Mouse (Mus musculus): ENCODE measurements around the gene Rasa3. TPM values are rescaled to one million over a fixed set of nuclear protein-coding genes. Genes with fewer than 3 reads are reported as not detected.
A peak's percentile ranks its signal among the peaks of the same experiment; 100 is the strongest.

Rasa3 gene
- total RNA-seq, 1 experiment from 2014 or later: 276 TPM

- ATAC-seq (replicated peaks; ENCODE audit: insufficient number of reproducible peaks, low FRiP score, low TSS enrichment, poor library complexity, severe bottlenecking): no peak
Observed at GRCm38 (mm10) chr8:13597777-13598176, 79.6 kb downstream of the Rasa3 start.

- ATAC-seq (replicated peaks; ENCODE audit: insufficient number of reproducible peaks, low FRiP score, low TSS enrichment, poor library complexity, severe bottlenecking): no peak
Observed at GRCm38 (mm10) chr8:13595861-13596260, 81.5 kb downstream of the Rasa3 start.

GRCm38 (mm10) chr8:13594884-13595323, 82.5 kb downstream of the Rasa3 start:
- ATAC-seq (replicated peaks; ENCODE audit: insufficient number of reproducible peaks, low FRiP score, low TSS enrichment, poor library complexity, severe bottlenecking): peak; percentile 83

GRCm38 (mm10) chr8:13593340-13593739, 84.1 kb downstream of the Rasa3 start:
- no peak for ATAC-seq (replicated peaks; ENCODE audit: insufficient number of reproducible peaks, low FRiP score, low TSS enrichment, poor library complexity, severe bottlenecking)

- ATAC-seq (replicated peaks; ENCODE audit: insufficient number of reproducible peaks, low FRiP score, low TSS enrichment, poor library complexity, severe bottlenecking): no peak
Observed at GRCm38 (mm10) chr8:13591246-13591645, 86.2 kb downstream of the Rasa3 start.

GRCm38 (mm10) chr8:13589071-13589470, 88.3 kb downstream of the Rasa3 start:
- ATAC-seq (replicated peaks; ENCODE audit: insufficient number of reproducible peaks, low FRiP score, low TSS enrichment, poor library complexity, severe bottlenecking): no peak

- ATAC-seq (replicated peaks; ENCODE audit: insufficient number of reproducible peaks, low FRiP score, low TSS enrichment, poor library complexity, severe bottlenecking): no peak
Observed at GRCm38 (mm10) chr8:13584652-13585051, 92.8 kb downstream of the Rasa3 start.

GRCm38 (mm10) chr8:13577869-13578268, 99.5 kb downstream of the Rasa3 start:
- ATAC-seq (replicated peaks; ENCODE audit: insufficient number of reproducible peaks, low FRiP score, low TSS enrichment, poor library complexity, severe bottlenecking): no peak

GRCm38 (mm10) chr8:13571999-13572398, 105.4 kb downstream of the Rasa3 start:
- ATAC-seq (replicated peaks; ENCODE audit: insufficient number of reproducible peaks, low FRiP score, low TSS enrichment, poor library complexity, severe bottlenecking): no peak

GRCm38 (mm10) chr8:13562118-13562517, 115.3 kb downstream of the Rasa3 start, which contains the start of gene 1700029H14Rik:
Gene 1700029H14Rik, minus strand, starts transcription at chr8:13562461.
- 0 out of 2 replicates have a peak, but pooled peaks have one; percentile 16 for ATAC-seq (replicated peaks; ENCODE audit: insufficient number of reproducible peaks, low FRiP score, low TSS enrichment, poor library complexity, severe bottlenecking)

GRCm38 (mm10) chr8:13557526-13557925, 119.9 kb downstream of the Rasa3 start:
- ATAC-seq (replicated peaks; ENCODE audit: insufficient number of reproducible peaks, low FRiP score, low TSS enrichment, poor library complexity, severe bottlenecking): no peak

- no peak for ATAC-seq (replicated peaks; ENCODE audit: insufficient number of reproducible peaks, low FRiP score, low TSS enrichment, poor library complexity, severe bottlenecking)
Observed at GRCm38 (mm10) chr8:13551574-13551830, 125.9 kb downstream of the Rasa3 start.

- peak; percentile 78 for ATAC-seq (replicated peaks; ENCODE audit: insufficient number of reproducible peaks, low FRiP score, low TSS enrichment, poor library complexity, severe bottlenecking)
Observed at GRCm38 (mm10) chr8:13550718-13551573, 126.5 kb downstream of the Rasa3 start.

- no peak for ATAC-seq (replicated peaks; ENCODE audit: insufficient number of reproducible peaks, low FRiP score, low TSS enrichment, poor library complexity, severe bottlenecking)
Observed at GRCm38 (mm10) chr8:13548831-13549230, 128.6 kb downstream of the Rasa3 start.

GRCm38 (mm10) chr8:13548235-13548634, 129.2 kb downstream of the Rasa3 start:
- no peak for ATAC-seq (replicated peaks; ENCODE audit: insufficient number of reproducible peaks, low FRiP score, low TSS enrichment, poor library complexity, severe bottlenecking)

GRCm38 (mm10) chr8:13546421-13546820, 131.0 kb downstream of the Rasa3 start:
- no peak for ATAC-seq (replicated peaks; ENCODE audit: insufficient number of reproducible peaks, low FRiP score, low TSS enrichment, poor library complexity, severe bottlenecking)

GRCm38 (mm10) chr8:13541526-13541925, 135.9 kb downstream of the Rasa3 start:
- no peak for ATAC-seq (replicated peaks; ENCODE audit: insufficient number of reproducible peaks, low FRiP score, low TSS enrichment, poor library complexity, severe bottlenecking)

- ATAC-seq (replicated peaks; ENCODE audit: insufficient number of reproducible peaks, low FRiP score, low TSS enrichment, poor library complexity, severe bottlenecking): no peak
Observed at GRCm38 (mm10) chr8:13540122-13540521, 137.3 kb downstream of the Rasa3 start.

- no peak for ATAC-seq (replicated peaks; ENCODE audit: insufficient number of reproducible peaks, low FRiP score, low TSS enrichment, poor library complexity, severe bottlenecking)
Observed at GRCm38 (mm10) chr8:13538821-13539220, 138.6 kb downstream of the Rasa3 start.

- ATAC-seq (replicated peaks; ENCODE audit: insufficient number of reproducible peaks, low FRiP score, low TSS enrichment, poor library complexity, severe bottlenecking): no peak
Observed at GRCm38 (mm10) chr8:13537102-13537501, 140.3 kb downstream of the Rasa3 start.

Data from monocyte, adult 5-6 weeks (primary cell).